8 mouse cellular contexts compared by ENCODE assay signal in genomic region chr10:43541153-43541544, GRCm38 (mm10). TPM values are rescaled to one million over a fixed set of nuclear protein-coding genes. Genes with fewer than 3 reads are reported as not detected.
DNase-seq lines count a peak whose midpoint lies in the region; ATAC-seq lines count a peak whose summit lies in the region.

No protein-coding gene starts in this region.

- H3K27ac ChIP-seq in heart, embryonic 10.5 days, result peak overlapping the region; percentile 95
- no peak overlapping the region for H3K27ac ChIP-seq in hindbrain, embryonic 13.5 days
- H3K27ac ChIP-seq in midbrain, embryonic 12.5 days (replicated peaks), result no peak overlapping the region

- peak overlapping the region; percentile 92 for H3K4me3 ChIP-seq in heart, embryonic 10.5 days
- H3K4me3 ChIP-seq in hindbrain, embryonic 13.5 days, result peak overlapping the region; percentile 88
- peak overlapping the region; percentile 92 for H3K4me3 ChIP-seq in midbrain, embryonic 12.5 days

- no peaks in the 10 kb centered on the region for H3K27me3 ChIP-seq in heart, embryonic 10.5 days (ENCODE audit: insufficient read depth, poor library complexity, severe bottlenecking)
- H3K27me3 ChIP-seq in hindbrain, embryonic 13.5 days, result no peaks in the 10 kb centered on the region
- no peaks in the 10 kb centered on the region for H3K27me3 ChIP-seq in midbrain, embryonic 12.5 days

- ATAC-seq in hindbrain, embryonic 13.5 days (ENCODE audit: low FRiP score), result peak; percentile 6; the same call in 1 of the 2 replicates
- peak; percentile 16; the same call in 1 of the 2 replicates for ATAC-seq in midbrain, embryonic 12.5 days (ENCODE audit: low FRiP score, low read depth)
- ATAC-seq in erythroid progenitor cell, adult 5-6 weeks (replicated peaks; ENCODE audit: low FRiP score, poor library complexity, severe bottlenecking), result no peak

- peaks cover 24% of the 10 kb centered on the region for H3K4me1 ChIP-seq in heart, embryonic 10.5 days
- peaks cover 21% of the 10 kb centered on the region for H3K4me1 ChIP-seq in hindbrain, embryonic 13.5 days (replicated peaks)
- H3K4me1 ChIP-seq in midbrain, embryonic 12.5 days, result peaks cover 13% of the 10 kb centered on the region

- WGBS in heart, embryonic 10.5 days, result 38% methylated on average over 8 of the region's 8 CpGs
- whole genome bisulfite sequencing in hindbrain, embryonic 13.5 days, result 55% methylated on average over 7 of the region's 8 CpGs
- WGBS in midbrain, embryonic 12.5 days, result 49% methylated on average over 8 of the region's 8 CpGs

- H3K4me2 ChIP-seq in hindbrain, embryonic 13.5 days, result peak overlapping the region; percentile 37; the same call in 1 of the 2 replicates
- peak overlapping the region; percentile 70 for H3K4me2 ChIP-seq in midbrain, embryonic 12.5 days (replicated peaks)

- H3K9me3 ChIP-seq in heart, embryonic 10.5 days, result no peaks in the 10 kb centered on the region
- H3K9me3 ChIP-seq in hindbrain, embryonic 13.5 days, result no peaks in the 10 kb centered on the region
- no peaks in the 10 kb centered on the region for H3K9me3 ChIP-seq in midbrain, embryonic 12.5 days

- no peak for DNase-seq in heart, embryonic 10.5 days (ENCODE audit: low spot score)
- DNase-seq in heart, postnatal 4 days, result no peak
- DNase-seq in c-Kit-negative CD71-positive TER-119-positive erythroid progenitor cells, embryonic 14.5 days (ENCODE audit: low read depth, low spot score), result peak; percentile 1
- no peak for DNase-seq in layer of hippocampus, adult 9-10 months (ENCODE audit: low spot score)
- no peak for DNase-seq in testis, postnatal 10 days (ENCODE audit: low spot score)

- no peak overlapping the region for H3K9ac ChIP-seq in hindbrain, embryonic 13.5 days
- peak overlapping the region; percentile 89; the same call in 1 of the 2 replicates for H3K9ac ChIP-seq in midbrain, embryonic 12.5 days (replicated peaks)

- H3K36me3 ChIP-seq in heart, embryonic 10.5 days, result peaks cover 9% of the 10 kb centered on the region
- peaks cover 3% of the 10 kb centered on the region for H3K36me3 ChIP-seq in hindbrain, embryonic 13.5 days
- H3K36me3 ChIP-seq in midbrain, embryonic 12.5 days, result peaks cover 4% of the 10 kb centered on the region; the same call in 1 of the 2 replicates

RNA-seq across cellular contexts. Expression of gene 1700021F05Rik, which starts 0.4 kb away (rescaled TPM):
- 90.1 and 96.5 TPM in 2 replicates for polyA plus RNA-seq in heart, embryonic 10.5 days (2016; fragmentation: Nextera tagmentation; extraction: Ambion mirVana)
- total RNA-seq in heart, postnatal 4 days (2021), result 10 to 100 TPM; 89.9 to 94.5 TPM
- 65.5 and 69.7 TPM in 2 replicates for polyA plus RNA-seq in hindbrain, embryonic 13.5 days (2015; fragmentation: Nextera tagmentation; extraction: Ambion mirVana)
- polyA plus RNA-seq in midbrain, embryonic 12.5 days (2016; fragmentation: Nextera tagmentation; extraction: Ambion mirVana), result 59.1 and 62.8 TPM in 2 replicates
- total RNA-seq in erythroid progenitor cell, adult 5-6 weeks (2015; ENCODE audit: low replicate concordance), result 7.6 and 19.3 TPM in 2 replicates
- total RNA-seq in erythroid progenitor cell, adult 5-6 weeks (2017; ENCODE audit: low replicate concordance), result 21.9 and 25.0 TPM in 2 replicates

RNA-seq across cellular contexts. Expression of gene Gm9803, which starts 17.3 kb away (rescaled TPM):
- polyA plus RNA-seq in heart, embryonic 10.5 days (2016; fragmentation: Nextera tagmentation; extraction: Ambion mirVana), result 15.2 and 15.9 TPM in 2 replicates
- 1 to 10 TPM; 5.8 to 6.4 TPM for total RNA-seq in heart, postnatal 4 days (2021)
- 16.4 and 19.4 TPM in 2 replicates for polyA plus RNA-seq in hindbrain, embryonic 13.5 days (2015; fragmentation: Nextera tagmentation; extraction: Ambion mirVana)
- 11.5 and 15.8 TPM in 2 replicates for polyA plus RNA-seq in midbrain, embryonic 12.5 days (2016; fragmentation: Nextera tagmentation; extraction: Ambion mirVana)
- 41.8 TPM in 1 of 2 replicates, not detected in the other for total RNA-seq in erythroid progenitor cell, adult 5-6 weeks (2015; ENCODE audit: low replicate concordance)
- total RNA-seq in erythroid progenitor cell, adult 5-6 weeks (2017; ENCODE audit: low replicate concordance), result not detected in 2 replicates

RNA-seq across cellular contexts. Expression of gene Cd24a, which starts 36.9 kb away (rescaled TPM):
- polyA plus RNA-seq in heart, embryonic 10.5 days (2016; fragmentation: Nextera tagmentation; extraction: Ambion mirVana), result 108 and 192 TPM in 2 replicates
- total RNA-seq in heart, postnatal 4 days (2021), result 10 to 100 TPM; 14.6 to 22.6 TPM
- polyA plus RNA-seq in hindbrain, embryonic 13.5 days (2015; fragmentation: Nextera tagmentation; extraction: Ambion mirVana), result 1,003 and 1,012 TPM in 2 replicates
- 545 and 575 TPM in 2 replicates for polyA plus RNA-seq in midbrain, embryonic 12.5 days (2016; fragmentation: Nextera tagmentation; extraction: Ambion mirVana)
- total RNA-seq in erythroid progenitor cell, adult 5-6 weeks (2015; ENCODE audit: low replicate concordance), result 6,032 and 6,430 TPM in 2 replicates
- 6,106 and 7,183 TPM in 2 replicates for total RNA-seq in erythroid progenitor cell, adult 5-6 weeks (2017; ENCODE audit: low replicate concordance)
